Mouse (Mus musculus) limb, embryonic 14.5 days (tissue): ENCODE results near the gene Pex26. TPM values are rescaled to one million over a fixed set of nuclear protein-coding genes. Genes with fewer than 3 reads are reported as not detected.

Source experiments
- ATAC-seq: fragments of 200-750 bp; cut with Nextera tagmentation; 2 replicates; pipeline ENCODE4 v1.8.0; 2017; ENCODE audit warnings: low read depth, moderate number of reproducible peaks, moderate TSS enrichment; ENCODE audit not compliant: low FRiP score
- DNase-seq: peaks from one replicate; pipeline ENCODE4 v3.0.0-alpha.2; 2015; ENCODE audit warnings: low spot score
- H3K27ac ChIP-seq: fragments of 300-500 bp; sonication (generic); replicated peaks from 2 replicates; pipeline ENCODE4 v1.5.1; 2014; ENCODE audit warnings: low read depth, mild to moderate bottlenecking, low read length, moderate library complexity, mixed read lengths
- H3K27me3 ChIP-seq: fragments of 300-500 bp; sonication (generic); 2 replicates; pipeline ENCODE4 v1.6.1; 2014; ENCODE audit warnings: low read length, mixed read lengths; ENCODE audit not compliant: control insufficient read depth, insufficient read depth
- H3K36me3 ChIP-seq: fragments of 300-500 bp; sonication (generic); 2 replicates; pipeline ENCODE4 v1.6.1; 2014; ENCODE audit warnings: mild to moderate bottlenecking, low read length, moderate library complexity, mixed read lengths; ENCODE audit not compliant: control insufficient read depth, insufficient read depth
- H3K4me1 ChIP-seq: fragments of 300-500 bp; sonication (generic); 2 replicates; pipeline ENCODE4 v1.6.1; 2014; ENCODE audit warnings: antibody characterized with exemption, low read length, mixed read lengths; ENCODE audit not compliant: control insufficient read depth, insufficient read depth
- H3K4me2 ChIP-seq: fragments of 300-500 bp; sonication (generic); replicated peaks from 2 replicates; pipeline ENCODE4 v1.6.1; 2014; ENCODE audit warnings: low read depth, mild to moderate bottlenecking, low read length, moderate library complexity; ENCODE audit not compliant: severe bottlenecking
- H3K4me3 ChIP-seq: fragments of 300-500 bp; sonication (generic); replicated peaks from 2 replicates; pipeline ENCODE4 v1.5.1; 2014; ENCODE audit warnings: low read length
- H3K9ac ChIP-seq: fragments of 300-500 bp; sonication (generic); 2 replicates; pipeline ENCODE4 v1.6.1; 2014; ENCODE audit warnings: mild to moderate bottlenecking, low read depth, low read length, moderate library complexity; ENCODE audit not compliant: severe bottlenecking
- H3K9me3 ChIP-seq: fragments of 300-500 bp; sonication (generic); 2 replicates; pipeline ENCODE4 v1.6.1; 2016; ENCODE audit warnings: low read length; ENCODE audit not compliant: control insufficient read depth
- POLR2A ChIP-seq: fragments of 200-500 bp; IDR thresholded peaks from 2 replicates; pipeline ENCODE4 v1.8.0; 2012; ENCODE audit warnings: inconsistent platforms, mild to moderate bottlenecking, moderate library complexity, borderline replicate concordance; ENCODE audit not compliant: insufficient read depth, insufficient read length; ENCODE audit errors: extremely low read depth
- WGBS: fragments of 180-500 bp; shearing (Covaris S2); extraction: QIAGEN DNeasy Blood & Tissue Kit; methylation state at CpG from one replicate; pipeline ENCODE4 v1.1.7; 2014; 5-methylcytosine and 5-hydroxymethylcytosine counted together
- polyA plus RNA-seq, 2 experiments: library from polyadenylated mRNA; depleted of rRNA in 1 of 2; stranded (reverse) in 1 of 2; unstranded in 1 of 2; fragments of >200 nt; fragmentation: Nextera tagmentation in 1 of 2; extraction: Ambion mirVana in 1 of 2; gene quantifications; 2 replicates each; pipeline versions ENCODE4 v1.2.1 to v1.2.3; 2012 to 2014

Pex26 gene
- 15.2 and 18.7 TPM in 2 replicates for polyA plus RNA-seq (2012; rRNA removed)
- 10.0 and 10.3 TPM in 2 replicates for polyA plus RNA-seq (2014; fragmentation: Nextera tagmentation; extraction: Ambion mirVana)

DNA sequence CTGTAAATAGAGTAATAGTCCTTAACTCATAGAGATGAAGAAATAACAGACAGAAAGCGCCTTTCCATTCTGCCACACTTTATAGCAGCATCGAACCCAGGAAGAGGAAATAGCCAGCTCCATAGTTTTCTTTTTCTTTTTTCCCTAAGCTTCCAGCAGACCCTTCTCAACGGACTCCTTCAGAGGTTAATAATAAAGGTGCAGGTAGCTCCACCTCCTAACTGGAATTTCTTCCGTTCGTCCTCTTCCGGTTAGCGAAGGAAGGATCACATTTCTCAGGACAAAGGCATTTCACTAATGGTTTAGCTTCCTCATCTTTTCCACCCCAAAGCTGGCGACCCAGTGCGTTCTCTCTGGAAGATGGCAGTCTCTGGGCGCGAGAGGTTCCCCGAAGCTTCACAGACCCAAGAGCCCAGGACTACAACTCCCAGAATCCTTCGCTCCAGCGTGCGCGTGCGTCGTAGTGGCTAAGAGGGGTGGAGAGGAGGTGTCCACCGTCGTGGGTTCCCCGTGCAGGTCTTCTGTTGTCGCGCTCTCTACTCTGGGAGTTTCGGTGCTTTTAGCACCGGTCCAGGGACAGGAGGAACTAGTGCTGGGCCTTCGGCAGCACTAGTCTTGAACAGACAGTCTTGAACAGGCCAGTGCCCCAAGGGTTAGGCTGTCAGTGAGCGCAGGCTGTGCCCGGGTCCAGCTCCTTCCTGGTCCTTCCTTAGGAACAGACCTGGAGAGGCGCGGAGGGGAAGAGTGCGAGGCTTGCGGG is at the start of gene Pex26:
Gene Pex26, plus strand, starts transcription at position 254 of the 760 bp plus-strand sequence.
- H3K4me1 ChIP-seq = peaks cover 16% of the 10 kb centered on the region
- WGBS = 1% methylated on average over 32 of the region's 32 CpGs
- H3K36me3 ChIP-seq = peaks cover 12% of the 10 kb centered on the region
- ATAC-seq = peak; percentile 89
- peak; percentile 90 for DNase-seq
- H3K4me2 ChIP-seq = peak within 1 kb of the TSS; percentile 92
- peak within 1 kb of the TSS; percentile 61 for H3K4me3 ChIP-seq
- H3K27ac ChIP-seq = peak within 1 kb of the TSS; percentile 87
- no peaks in the 10 kb centered on the region for H3K27me3 ChIP-seq
- H3K9ac ChIP-seq = peak within 1 kb of the TSS; percentile 65
- no peaks in the 10 kb centered on the region for H3K9me3 ChIP-seq
- TF ChIP-seq POLR2A = peak; percentile 79; the same call in 1 of the 2 replicates

DNA sequence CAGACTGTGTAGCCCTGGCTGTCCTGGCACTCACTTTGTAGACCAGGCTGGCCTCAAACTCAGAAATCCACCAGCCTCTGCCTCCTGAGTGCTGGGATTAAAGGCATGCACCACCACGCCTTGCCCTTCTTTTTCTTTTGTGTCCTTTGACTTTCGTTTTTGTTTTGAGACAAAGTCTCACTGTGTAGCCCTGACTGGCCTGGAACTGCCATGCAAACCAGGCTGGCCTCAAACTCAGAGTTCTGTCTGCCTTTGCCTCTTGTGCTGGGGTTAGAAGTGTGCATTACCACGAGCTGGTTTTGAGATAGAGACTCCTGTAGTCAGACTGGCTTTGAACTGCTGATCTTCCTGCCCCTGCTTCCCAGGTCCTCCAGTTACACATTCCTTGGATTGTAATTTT is 49.2 kb upstream of the Pex26 start:
- Histone ChIP-seq H3K9me3 (no peaks in the 10 kb centered on the region), H3K4me3 (no peak overlapping the region), H3K4me1 (peaks cover 13% of the 10 kb centered on the region; the same call in 1 of the 2 replicates), H3K27me3 (peaks cover 18% of the 10 kb centered on the region; the same call in 1 of the 2 replicates), H3K36me3 (no peaks in the 10 kb centered on the region), H3K4me2 (no peak overlapping the region), H3K27ac (no peak overlapping the region), H3K9ac (no peak overlapping the region)
- DNase-seq (no peak), ATAC-seq (no peak)
- TF ChIP-seq POLR2A = no peak
- WGBS = 56% methylated on average over 3 of the region's 3 CpGs

DNA sequence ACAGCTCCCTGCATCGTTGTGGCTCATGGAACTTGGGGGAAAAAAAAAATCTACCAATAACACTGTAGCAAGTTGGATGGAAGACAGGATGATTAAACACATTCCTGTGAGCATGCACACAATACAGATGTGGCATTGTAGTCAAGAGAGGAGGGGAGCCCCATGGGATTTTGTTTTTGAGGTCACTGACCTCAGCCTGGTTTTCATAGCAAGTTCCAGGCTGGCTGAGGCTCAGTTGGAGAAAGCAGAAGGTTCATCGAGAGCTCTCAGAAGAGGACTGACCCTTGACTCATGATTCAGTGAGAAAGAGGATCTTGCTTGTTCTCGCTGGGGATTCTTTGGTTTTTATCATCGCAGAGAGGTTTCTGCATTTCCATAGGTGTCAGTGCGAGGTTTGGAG is 48.6 kb upstream of the Pex26 start:
- Histone ChIP-seq H3K27ac (no peak overlapping the region), H3K4me2 (no peak overlapping the region), H3K27me3 (peaks cover 18% of the 10 kb centered on the region; the same call in 1 of the 2 replicates), H3K4me3 (no peak overlapping the region), H3K36me3 (no peaks in the 10 kb centered on the region), H3K4me1 (peaks cover 10% of the 10 kb centered on the region; the same call in 1 of the 2 replicates), H3K9ac (no peak overlapping the region), H3K9me3 (no peaks in the 10 kb centered on the region)
- no peak for ATAC-seq
- DNase-seq = no peak
- no peak for TF ChIP-seq POLR2A
- WGBS = 56% methylated on average over 5 of the region's 5 CpGs

DNA sequence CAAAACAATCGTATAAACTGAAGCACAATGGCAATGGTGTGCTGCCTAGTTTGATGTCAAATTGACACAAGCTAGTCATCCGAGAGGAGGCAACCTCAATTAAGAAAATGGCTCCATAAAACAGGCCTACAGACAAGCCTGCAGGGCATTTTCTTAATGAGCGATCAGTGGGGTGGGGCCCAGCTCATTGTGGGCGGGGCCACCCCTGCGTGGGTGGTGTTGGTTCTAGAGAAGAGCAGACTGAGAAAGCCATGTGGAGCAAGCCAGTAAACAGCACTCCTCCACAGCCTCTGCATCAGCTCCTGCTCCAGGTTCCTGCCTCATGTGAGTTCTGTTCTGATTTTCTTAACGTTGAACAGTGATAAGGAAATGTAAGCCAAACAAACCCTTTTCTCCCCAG is 46.2 kb upstream of the Pex26 start:
- no peaks in the 10 kb centered on the region for H3K4me1 ChIP-seq
- TF ChIP-seq POLR2A = no peak
- no peak for ATAC-seq
- H3K27ac ChIP-seq = no peak overlapping the region
- no peak for DNase-seq
- no peaks in the 10 kb centered on the region for H3K9me3 ChIP-seq
- H3K9ac ChIP-seq = no peak overlapping the region
- no peak overlapping the region for H3K4me2 ChIP-seq
- H3K36me3 ChIP-seq = no peaks in the 10 kb centered on the region
- H3K4me3 ChIP-seq = no peak overlapping the region
- 52% methylated on average over 6 of the region's 6 CpGs for WGBS
- 0 out of 2 replicates have a peak, but pooled peaks cover 2% of the 10 kb centered on the region for H3K27me3 ChIP-seq

DNA sequence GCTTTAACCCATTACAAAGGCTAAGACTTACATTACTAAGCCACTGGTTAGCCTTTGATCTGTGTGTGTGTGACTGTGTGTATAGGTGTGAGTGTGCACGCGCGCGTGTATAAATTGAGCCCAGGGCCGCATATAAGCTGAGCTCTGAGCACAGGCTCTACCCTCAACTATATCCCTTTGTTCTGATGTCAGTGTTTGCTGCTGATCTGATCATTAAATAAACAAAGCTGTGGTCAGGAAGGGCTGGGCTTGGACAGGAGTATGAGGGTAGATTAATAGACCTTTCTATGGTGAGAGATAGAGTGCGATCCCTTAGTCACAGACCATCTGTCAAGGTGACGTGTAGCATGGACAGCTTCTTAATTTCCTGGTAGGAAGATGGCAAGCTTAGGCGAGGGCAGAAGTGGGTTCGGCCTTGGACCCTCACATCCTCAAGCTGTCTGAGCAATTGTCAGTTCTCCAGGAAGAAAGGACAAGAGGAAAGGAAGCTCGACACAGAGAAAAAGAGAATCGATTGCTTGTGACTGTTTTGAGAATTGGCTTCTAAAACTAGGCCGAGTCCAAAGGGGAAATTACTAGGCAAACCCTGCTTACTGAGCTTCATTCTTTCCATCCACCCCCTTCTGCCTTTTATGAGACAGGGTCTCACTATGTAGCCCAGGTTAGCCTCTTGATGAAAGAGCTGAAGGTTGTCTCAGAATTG is 45.0 kb upstream of the Pex26 start:
- no peak overlapping the region for H3K9ac ChIP-seq
- H3K27me3 ChIP-seq = 0 out of 2 replicates have a peak, but pooled peaks cover 2% of the 10 kb centered on the region
- no peak for TF ChIP-seq POLR2A
- H3K27ac ChIP-seq = no peak overlapping the region
- ATAC-seq (no peak), DNase-seq (no peak)
- H3K4me2 ChIP-seq = no peak overlapping the region
- H3K4me1 ChIP-seq = no peaks in the 10 kb centered on the region
- H3K36me3 ChIP-seq = no peaks in the 10 kb centered on the region
- no peak overlapping the region for H3K4me3 ChIP-seq
- no peaks in the 10 kb centered on the region for H3K9me3 ChIP-seq
- WGBS = 86% methylated on average over 12 of the region's 12 CpGs
